Mouse (Mus musculus): Measurements from ENCODE around the gene Cdh4.

DNA sequence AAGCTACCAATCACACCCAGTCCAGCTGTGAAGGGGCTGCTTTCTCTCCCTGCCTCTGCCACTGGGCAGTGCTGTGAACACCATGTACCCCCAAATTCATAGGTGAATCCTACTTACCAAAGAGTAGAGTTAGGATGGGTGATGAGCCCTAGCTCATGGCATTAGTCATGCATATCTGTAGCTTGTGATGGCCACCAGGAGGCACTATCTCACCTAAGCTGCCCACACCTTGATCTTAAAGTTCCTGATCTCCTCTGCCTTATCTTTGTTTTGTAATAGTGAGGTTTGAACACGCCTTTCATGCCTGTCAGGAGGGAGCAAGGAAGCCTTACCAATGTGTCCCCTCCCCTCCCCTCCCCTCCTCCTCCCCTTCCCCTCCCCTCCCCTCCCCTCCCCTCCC is 134.0 kb downstream of the Cdh4 start:
- TF ChIP-seq CTCF (IDR thresholded peaks at IDR 0.05; ENCODE audit: control insufficient read depth, insufficient read depth, low read length): no peak
- no peak for TF ChIP-seq POLR2A (IDR thresholded peaks at IDR 0.05; ENCODE audit: borderline replicate concordance, control insufficient read depth, low read depth, low read length)
